Mouse (Mus musculus) lung, embryonic 15.5 days (tissue): ENCODE data around the gene Epm2aip1. TPM values are rescaled to one million over a fixed set of nuclear protein-coding genes. Genes with fewer than 3 reads are reported as not detected.

ENCODE experiments used
- ATAC-seq: fragments of 200-750 bp; cut with Nextera tagmentation; 2 replicates; pipeline ENCODE4 v1.8.0; 2017; ENCODE audit warnings: moderate number of reproducible peaks, borderline replicate concordance; ENCODE audit not compliant: low FRiP score, low TSS enrichment; ENCODE audit errors: extremely low read depth
- H3K27ac ChIP-seq: fragments of 300-500 bp; sonication (generic); 2 replicates; pipeline ENCODE4 v1.5.1; 2015; ENCODE audit warnings: moderate library complexity, mild to moderate bottlenecking, inconsistent platforms
- H3K27me3 ChIP-seq: fragments of 300-500 bp; sonication (generic); 2 replicates; pipeline ENCODE4 v1.6.1; 2015; ENCODE audit warnings: inconsistent platforms
- H3K36me3 ChIP-seq: fragments of 300-500 bp; sonication (generic); 2 replicates; pipeline ENCODE4 v1.6.1; 2015; ENCODE audit warnings: inconsistent platforms
- H3K4me1 ChIP-seq: fragments of 300-500 bp; sonication (generic); 2 replicates; pipeline ENCODE4 v1.6.1; 2015; ENCODE audit warnings: inconsistent platforms
- H3K4me2 ChIP-seq: fragments of 300-500 bp; sonication (generic); 2 replicates; pipeline ENCODE4 v1.6.1; 2015; ENCODE audit warnings: inconsistent platforms, mild to moderate bottlenecking, moderate library complexity
- H3K4me3 ChIP-seq: fragments of 300-500 bp; sonication (generic); 2 replicates; pipeline ENCODE4 v1.5.1; 2015; ENCODE audit warnings: mild to moderate bottlenecking, inconsistent platforms
- H3K9ac ChIP-seq: fragments of 300-500 bp; sonication (generic); 2 replicates; pipeline ENCODE4 v1.6.1; 2015; ENCODE audit warnings: inconsistent platforms
- H3K9me3 ChIP-seq: fragments of 300-500 bp; sonication (generic); 2 replicates; pipeline ENCODE4 v1.6.1; 2016; ENCODE audit warnings: inconsistent platforms
- WGBS: fragments of 180-500 bp; shearing (Covaris S2); methylation state at CpG from one replicate; pipeline ENCODE4 v1.1.7; 2015; 5-methylcytosine and 5-hydroxymethylcytosine counted together
- polyA plus RNA-seq: library from polyadenylated mRNA; unstranded; fragments of >200 nt; fragmentation: Nextera tagmentation; extraction: Ambion mirVana; gene quantifications from 2 replicates; pipeline ENCODE4 v1.2.1, GENCODE M21; 2015

The Epm2aip1 gene
- polyA plus RNA-seq, 1 experiment from 2014 or later = 24.6 TPM

- 8% methylated on average over 72 of the region's 72 CpGs for WGBS
- H3K27me3 ChIP-seq = peaks cover 64% of the 10 kb centered on the region
- peak within 1 kb of the TSS; percentile 10; the same call in 1 of the 2 replicates for H3K9ac ChIP-seq
Observed at GRCm38 (mm10) chr9:111311031-111311842, 39.5 kb downstream of the Epm2aip1 start, which contains the start of gene Trank1. Trank1 (plus strand) TSS chr9:111311739.

GRCm38 (mm10) chr9:111311843-111312441 lies 40.2 kb downstream of the Epm2aip1 start:
- Histone ChIP-seq H3K4me2 (peak overlapping the region; percentile 86), H3K9ac (no peak overlapping the region), H3K27me3 (peaks cover 64% of the 10 kb centered on the region), H3K4me3 (peak overlapping the region; percentile 46), H3K4me1 (peaks cover 18% of the 10 kb centered on the region), H3K36me3 (no peaks in the 10 kb centered on the region), H3K9me3 (no peaks in the 10 kb centered on the region), H3K27ac (no peak overlapping the region)
- ATAC-seq = peak; percentile 46; the same call in 1 of the 2 replicates
- 2% methylated on average over 77 of the region's 98 CpGs for WGBS

More at GRCm38 (mm10) chr9:111311031-111311842, 39.5 kb downstream of the Epm2aip1 start, which contains the start of gene Trank1:
- Histone ChIP-seq H3K4me2 (peak within 1 kb of the TSS; percentile 86), H3K4me1 (peaks cover 18% of the 10 kb centered on the region), H3K36me3 (no peaks in the 10 kb centered on the region), H3K4me3 (peak within 1 kb of the TSS; percentile 46), H3K9me3 (no peaks in the 10 kb centered on the region), H3K27ac (no peak within 1 kb of the TSS)
- ATAC-seq = peak; percentile 64; the same call in 1 of the 2 replicates

DNA sequence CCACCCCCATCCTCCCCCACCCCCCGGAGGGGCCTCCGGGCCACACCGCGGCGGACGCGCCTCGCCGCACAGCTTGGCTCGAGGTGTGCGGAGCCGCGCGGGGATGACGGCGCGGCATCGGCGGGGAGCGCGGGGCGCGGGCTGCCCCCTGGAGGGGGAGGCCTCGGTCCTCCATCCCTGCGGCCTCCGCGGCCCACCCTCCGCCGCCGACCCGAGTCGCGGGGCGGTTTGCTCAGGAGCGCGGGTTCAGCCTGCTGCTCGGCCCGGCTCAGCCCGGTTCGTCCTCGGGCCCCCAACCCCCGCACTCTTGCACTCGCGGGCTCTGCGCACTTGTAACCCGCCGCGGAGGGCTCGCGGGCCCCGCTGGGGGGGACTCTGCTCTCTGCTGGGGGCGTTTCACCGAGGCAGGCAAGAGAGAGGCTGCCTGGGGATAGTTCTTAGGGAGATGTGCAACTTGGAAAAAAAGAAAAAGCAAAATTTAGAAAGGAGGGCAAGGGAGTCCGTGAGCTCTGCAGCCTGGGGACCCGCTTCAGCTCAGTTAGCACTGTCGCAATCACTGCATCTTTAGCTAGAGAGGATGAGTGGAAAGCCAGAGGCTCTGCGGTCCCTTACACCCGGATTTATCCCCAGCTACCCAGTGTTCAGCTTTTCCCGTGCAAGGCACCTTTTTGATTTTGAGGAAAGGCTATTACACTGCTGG lies 40.9 kb downstream of the Epm2aip1 start:
- no peak overlapping the region for H3K27ac ChIP-seq
- peak; percentile 67 for ATAC-seq
- peak overlapping the region; percentile 10; the same call in 1 of the 2 replicates for H3K9ac ChIP-seq
- H3K4me2 ChIP-seq = peak overlapping the region; percentile 86
- H3K4me3 ChIP-seq = peak overlapping the region; percentile 46
- H3K4me1 ChIP-seq = peaks cover 18% of the 10 kb centered on the region
- H3K27me3 ChIP-seq = peaks cover 64% of the 10 kb centered on the region
- no peaks in the 10 kb centered on the region for H3K9me3 ChIP-seq
- WGBS = 2% methylated on average over 32 of the region's 59 CpGs
- H3K36me3 ChIP-seq = no peaks in the 10 kb centered on the region

DNA sequence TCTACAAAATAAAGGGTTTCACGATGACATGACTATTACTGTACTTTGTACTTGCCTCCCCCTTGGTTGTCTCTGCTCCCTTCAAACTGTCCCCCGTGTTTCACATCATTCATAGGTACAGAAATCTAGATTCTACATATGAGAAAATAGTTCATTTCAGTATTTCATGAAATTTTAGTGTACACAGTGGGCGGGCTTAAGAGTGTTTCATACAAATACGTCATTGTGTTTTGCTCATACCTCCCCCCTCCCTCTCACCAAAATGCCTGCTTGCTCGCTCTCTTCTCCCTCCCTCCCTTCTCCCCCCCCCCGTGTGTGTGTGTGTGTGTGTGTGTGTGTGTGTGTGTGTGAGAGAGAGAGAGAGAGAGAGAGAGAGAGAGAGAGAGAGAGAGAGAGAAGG lies 41.6 kb downstream of the Epm2aip1 start:
- H3K27me3 ChIP-seq = peaks cover 64% of the 10 kb centered on the region
- no peak for ATAC-seq
- H3K4me2 ChIP-seq = peak overlapping the region; percentile 86; the same call in 1 of the 2 replicates
- WGBS = 15% methylated on average over 4 of the region's 6 CpGs
- no peaks in the 10 kb centered on the region for H3K9me3 ChIP-seq
- H3K27ac ChIP-seq = no peak overlapping the region
- no peaks in the 10 kb centered on the region for H3K36me3 ChIP-seq
- no peak overlapping the region for H3K9ac ChIP-seq
- H3K4me3 ChIP-seq = no peak overlapping the region
- H3K4me1 ChIP-seq = peaks cover 18% of the 10 kb centered on the region

DNA sequence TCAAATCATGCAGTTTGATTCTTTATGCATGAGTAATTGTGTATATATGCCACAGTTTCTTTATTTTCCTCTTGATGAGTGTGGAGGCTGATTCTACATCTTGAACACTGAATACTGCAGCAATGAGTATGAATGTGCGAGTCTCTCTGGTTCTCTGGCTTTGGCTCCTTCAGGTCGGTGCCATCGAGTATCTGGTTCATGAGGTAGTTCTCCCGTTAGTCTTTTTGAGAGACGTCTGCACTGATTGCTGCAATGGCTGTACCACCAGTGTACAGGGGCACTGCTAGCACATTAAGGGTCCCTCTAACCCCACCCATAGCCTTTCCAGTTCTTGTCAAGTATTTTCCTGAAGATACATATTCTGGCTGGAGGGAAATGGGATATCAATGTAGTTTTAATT lies 42.1 kb downstream of the Epm2aip1 start:
- no peak overlapping the region for H3K4me3 ChIP-seq
- peaks cover 18% of the 10 kb centered on the region for H3K4me1 ChIP-seq
- peaks cover 62% of the 10 kb centered on the region for H3K27me3 ChIP-seq
- ATAC-seq = no peak
- no peak overlapping the region for H3K27ac ChIP-seq
- no peaks in the 10 kb centered on the region for H3K9me3 ChIP-seq
- no peak overlapping the region for H3K9ac ChIP-seq
- 32% methylated on average over 5 of the region's 5 CpGs for WGBS
- no peaks in the 10 kb centered on the region for H3K36me3 ChIP-seq
- H3K4me2 ChIP-seq = no peak overlapping the region

DNA sequence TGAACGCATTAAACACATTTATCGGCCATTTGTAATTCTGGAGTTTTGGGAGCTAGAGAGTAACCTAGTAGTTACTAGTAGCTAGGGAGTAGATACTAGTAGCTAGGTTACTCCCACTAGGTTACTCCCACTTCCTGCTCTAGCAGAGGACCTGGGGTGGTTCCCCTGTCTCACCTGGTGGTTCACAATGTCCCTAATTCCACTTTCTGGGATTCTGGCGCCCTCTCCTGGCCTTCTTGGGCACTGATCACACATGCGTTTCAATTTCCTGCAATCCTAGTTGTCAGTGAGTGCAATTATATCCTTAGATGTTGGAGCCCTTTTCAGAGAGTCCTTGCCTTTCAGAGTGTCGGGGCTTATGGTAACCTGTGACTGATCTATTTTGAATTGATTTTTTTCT lies 42.5 kb downstream of the Epm2aip1 start:
- Histone ChIP-seq H3K4me2 (no peak overlapping the region), H3K9ac (no peak overlapping the region), H3K27me3 (peaks cover 57% of the 10 kb centered on the region), H3K27ac (no peak overlapping the region), H3K4me3 (no peak overlapping the region), H3K36me3 (no peaks in the 10 kb centered on the region), H3K4me1 (peaks cover 18% of the 10 kb centered on the region), H3K9me3 (no peaks in the 10 kb centered on the region)
- ATAC-seq = no peak
- 39% methylated on average over 5 of the region's 5 CpGs for WGBS

DNA sequence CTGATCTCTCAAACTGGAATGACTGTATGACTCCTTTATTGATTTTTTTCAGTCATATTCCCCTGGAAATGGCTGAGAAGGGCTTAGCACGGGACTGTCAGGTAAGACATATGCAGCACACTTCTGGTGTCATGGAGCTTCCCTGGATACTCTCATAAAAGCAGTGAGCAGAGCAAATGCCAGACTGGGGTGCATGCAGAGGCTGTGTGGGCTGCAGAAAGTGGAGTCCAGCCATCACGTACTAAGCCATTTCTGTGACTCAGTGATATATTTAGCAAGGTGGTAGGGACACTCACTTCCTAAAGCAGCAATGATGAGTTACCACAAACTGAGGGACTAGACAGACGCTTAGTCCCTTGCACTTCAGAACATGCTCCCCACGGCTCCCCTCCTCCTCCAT lies 49.2 kb downstream of the Epm2aip1 start:
- no peak overlapping the region for H3K9ac ChIP-seq
- WGBS = 74% methylated on average over 4 of the region's 4 CpGs
- no peak for ATAC-seq
- no peak overlapping the region for H3K27ac ChIP-seq
- no peak overlapping the region for H3K4me2 ChIP-seq
- H3K4me1 ChIP-seq = no peaks in the 10 kb centered on the region
- no peaks in the 10 kb centered on the region; the same call in 1 of the 2 replicates for H3K27me3 ChIP-seq
- H3K36me3 ChIP-seq = no peaks in the 10 kb centered on the region
- H3K9me3 ChIP-seq = no peaks in the 10 kb centered on the region
- no peak overlapping the region for H3K4me3 ChIP-seq

- WGBS = 72% methylated on average over 2 of the region's 2 CpGs
Observed at GRCm38 (mm10) chr9:111324881-111325280, 53.2 kb downstream of the Epm2aip1 start.

More at GRCm38 (mm10) chr9:111324881-111325280, 53.2 kb downstream of the Epm2aip1 start:
- no peaks in the 10 kb centered on the region for H3K9me3 ChIP-seq
- no peak overlapping the region for H3K27ac ChIP-seq
- no peak overlapping the region for H3K9ac ChIP-seq
- no peaks in the 10 kb centered on the region for H3K4me1 ChIP-seq
- ATAC-seq = no peak
- no peak overlapping the region for H3K4me3 ChIP-seq
- no peaks in the 10 kb centered on the region for H3K27me3 ChIP-seq
- no peaks in the 10 kb centered on the region for H3K36me3 ChIP-seq
- no peak overlapping the region for H3K4me2 ChIP-seq

Other genes with a start within 250 kb of the Epm2aip1 start
- 3.7 and 4.6 TPM in 2 replicates for gene Ccrl2, start 214.4 kb upstream of the Epm2aip1 start, polyA plus RNA-seq
- 42.3 and 46.1 TPM in 2 replicates for gene Lrrfip2, start 154.3 kb upstream of the Epm2aip1 start, polyA plus RNA-seq
- 37.8 and 38.8 TPM in 2 replicates for gene Mlh1, start 138 bp upstream of the Epm2aip1 start, polyA plus RNA-seq
- gene Trank1, start 39.8 kb downstream of the Epm2aip1 start, polyA plus RNA-seq = 0.07 and 0.26 TPM in 2 replicates
- 0.31 and 0.40 TPM in 2 replicates for gene Dclk3, start 167.2 kb downstream of the Epm2aip1 start, polyA plus RNA-seq